Mouse (Mus musculus) left cerebral cortex, adult 2 months (tissue): ENCODE results near the gene Zpr1. TPM values are rescaled to one million over a fixed set of nuclear protein-coding genes. Genes with fewer than 3 reads are reported as not detected.
A peak's percentile ranks its signal among the peaks of the same experiment; 100 is the strongest.

Experiments
- DNase-seq, 2 experiments: peaks; one replicate each; pipeline ENCODE4 v3.0.0; 2021 to 2022; ENCODE audit warnings: low spot score in 2 of 2, mixed read lengths in 1 of 2; ENCODE audit errors: extremely low spot score in 1 of 2
- H3K27ac ChIP-seq: fragments of 200-600 bp; 2 replicates; pipeline ENCODE4 v1.8.1; 2022
- H3K4me3 ChIP-seq: fragments of 200-600 bp; 2 replicates; pipeline ENCODE4 v1.8.1; 2022
- CTCF ChIP-seq: fragments of 200-600 bp; IDR thresholded peaks from 2 replicates; pipeline ENCODE4 v1.8.1; 2022; ENCODE audit warnings: antibody characterized with exemption, mild to moderate bottlenecking, moderate library complexity
- intact Hi-C: fragments of 180-260 bp; cut with DNase I; formaldehyde crosslinking; loops from one replicate; pipeline ENCODE4 v1.15.1; 2025
- total RNA-seq, 2 experiments: library from RNA; stranded (reverse); gene quantifications; 2 replicates each; pipeline ENCODE4 v1.2.3; 2021

Zpr1 gene
- total RNA-seq, 2 experiments from 2014 or later = 38.6 to 38.9 TPM

- DNase-seq = no peak
- intact Hi-C loops = no loop called here
- Histone ChIP-seq H3K4me3 (no peak overlapping the region), H3K27ac (no peak overlapping the region)
- no peak for TF ChIP-seq CTCF
Measured at GRCm38 (mm10) chr9:46238850-46239249, 34.0 kb upstream of the Zpr1 start.

GRCm38 (mm10) chr9:46240526-46241153, 32.2 kb upstream of the Zpr1 start, which contains the start of gene Apoa4:
TSS of gene Apoa4 (plus strand) at chr9:46240696.
- intact Hi-C loops = no loop called here
- Histone ChIP-seq H3K4me3 (no peak within 1 kb of the TSS), H3K27ac (no peak within 1 kb of the TSS)
- no peak for DNase-seq
- no peak for TF ChIP-seq CTCF

GRCm38 (mm10) chr9:46241818-46242217, 31.0 kb upstream of the Zpr1 start:
- H3K27ac ChIP-seq = no peak overlapping the region
- intact Hi-C loops = no loop called here
- no peak for TF ChIP-seq CTCF
- no peak for DNase-seq
- H3K4me3 ChIP-seq = no peak overlapping the region

GRCm38 (mm10) chr9:46243122-46243521, 29.7 kb upstream of the Zpr1 start:
- Histone ChIP-seq H3K4me3 (no peak overlapping the region), H3K27ac (no peak overlapping the region)
- TF ChIP-seq CTCF = no peak
- intact Hi-C loops = no loop called here
- DNase-seq = no peak

GRCm38 (mm10) chr9:46243584-46243983, 29.3 kb upstream of the Zpr1 start:
- intact Hi-C loops = no loop called here
- H3K4me3 ChIP-seq = no peak overlapping the region
- no peak overlapping the region for H3K27ac ChIP-seq
- TF ChIP-seq CTCF = no peak
- no peak for DNase-seq

GRCm38 (mm10) chr9:46246752-46247324, 26.0 kb upstream of the Zpr1 start:
- Histone ChIP-seq H3K27ac (no peak overlapping the region), H3K4me3 (no peak overlapping the region)
- peak; percentile 60 for TF ChIP-seq CTCF
- DNase-seq = peak; percentile 61 to 67
- intact Hi-C loops = loop anchor here (2.0 to 5.0 kb wide), 2 partner anchors 45 to 244 kb away; no protein-coding TSS in a partner anchor

- Histone ChIP-seq H3K4me3 (no peak overlapping the region), H3K27ac (no peak overlapping the region)
- TF ChIP-seq CTCF = no peak
- no peak for DNase-seq
- intact Hi-C loops = no loop called here
Measured at GRCm38 (mm10) chr9:46256177-46256576, 16.7 kb upstream of the Zpr1 start.

GRCm38 (mm10) chr9:46256658-46257385, 16.0 kb upstream of the Zpr1 start:
- intact Hi-C loops = no loop called here
- no peak for DNase-seq
- no peak overlapping the region for H3K4me3 ChIP-seq
- TF ChIP-seq CTCF = no peak
- H3K27ac ChIP-seq = no peak overlapping the region

GRCm38 (mm10) chr9:46257546-46257945, 15.3 kb upstream of the Zpr1 start:
- TF ChIP-seq CTCF = no peak
- intact Hi-C loops = no loop called here
- no peak for DNase-seq
- Histone ChIP-seq H3K4me3 (no peak overlapping the region), H3K27ac (no peak overlapping the region)

- intact Hi-C loops = no loop called here
- DNase-seq = no peak
- no peak for TF ChIP-seq CTCF
- Histone ChIP-seq H3K4me3 (no peak overlapping the region), H3K27ac (no peak overlapping the region)
Measured at GRCm38 (mm10) chr9:46259111-46259510, 13.8 kb upstream of the Zpr1 start.

GRCm38 (mm10) chr9:46261131-46261530, 11.7 kb upstream of the Zpr1 start:
- TF ChIP-seq CTCF = no peak
- Histone ChIP-seq H3K27ac (no peak overlapping the region), H3K4me3 (no peak overlapping the region)
- no peak for DNase-seq
- intact Hi-C loops = no loop called here

GRCm38 (mm10) chr9:46268343-46268873, 4.5 kb upstream of the Zpr1 start, which contains the start of gene Apoa5:
TSS of gene Apoa5 (plus strand) at chr9:46268633.
- no peak for TF ChIP-seq CTCF
- Histone ChIP-seq H3K27ac (no peak within 1 kb of the TSS), H3K4me3 (no peak within 1 kb of the TSS)
- intact Hi-C loops = no loop called here
- no peak for DNase-seq
